Mouse (Mus musculus) forebrain, embryonic 16.5 days (tissue): Measurements from ENCODE around the gene Gm6309. TPM values are rescaled to one million over a fixed set of nuclear protein-coding genes. Genes with fewer than 3 reads are reported as not detected.

Experiments used
- polyA plus RNA-seq: library from polyadenylated mRNA; unstranded; fragments of >200 nt; fragmentation: Nextera tagmentation; extraction: Ambion mirVana; gene quantifications from 2 replicates; pipeline ENCODE4 v1.2.1, GENCODE M21; 2015

Gm6309 gene
- polyA plus RNA-seq, 1 experiment from 2014 or later: not detected

Other genes with a start within 250 kb of the Gm6309 start
- gene Cyp3a25, start 161.1 kb downstream of the Gm6309 start, polyA plus RNA-seq: not detected in 2 replicates
- not detected in 2 replicates for gene Cyp3a59, start 91.5 kb downstream of the Gm6309 start, polyA plus RNA-seq
- not detected in 2 replicates for gene Gm5565, start 10.2 kb downstream of the Gm6309 start, polyA plus RNA-seq
- gene 1700001J03Rik, start 14.6 kb upstream of the Gm6309 start, polyA plus RNA-seq: not detected in 2 replicates
- 32.2 and 33.2 TPM in 2 replicates for gene Rnf6, start 50.8 kb upstream of the Gm6309 start, polyA plus RNA-seq
- gene Cdk8, start 60.5 kb upstream of the Gm6309 start, polyA plus RNA-seq: 16.3 and 18.0 TPM in 2 replicates
- gene Wasf3, start 214.3 kb upstream of the Gm6309 start, polyA plus RNA-seq: 12.8 and 15.1 TPM in 2 replicates